Mouse (Mus musculus) MEL (cell line): Measurements from ENCODE around the gene Ndufb7. TPM values are rescaled to one million over a fixed set of nuclear protein-coding genes. Genes with fewer than 3 reads are reported as not detected.

ENCODE experiments used
- DNase-seq: peaks from one replicate; pipeline ENCODE4 v3.0.0; 2011; ENCODE audit warnings: low read depth, low spot score
- H3K27ac ChIP-seq: 2 replicates; pipeline ENCODE4 v1.5.1; 2012; ENCODE audit warnings: low read depth, mild to moderate bottlenecking, control low read depth, low read length, moderate library complexity; ENCODE audit not compliant: control insufficient read depth
- H3K27me3 ChIP-seq, 2 experiments: fragments of 150-350 bp in 1 of 2; sonication (generic) in 1 of 2; 2 replicates each; pipeline ENCODE4 v1.6.1; 2012; ENCODE audit warnings: low read length in 2 of 2, mild to moderate bottlenecking in 2 of 2, improper control_type of control experiment in 1 of 2, moderate library complexity in 1 of 2; ENCODE audit not compliant: insufficient read depth in 2 of 2, control insufficient read depth in 1 of 2
- H3K36me3 ChIP-seq, 2 experiments: 2 replicates each; pipeline ENCODE4 v1.6.1; 2012 to 2014; ENCODE audit warnings: low read length in 2 of 2, improper control_type of control experiment in 1 of 2, inconsistent platforms in 1 of 2, mild to moderate bottlenecking in 1 of 2; ENCODE audit not compliant: insufficient read depth in 2 of 2, control insufficient read depth in 1 of 2
- H3K4me1 ChIP-seq, 2 experiments: fragments of 150-350 bp in 1 of 2; sonication (generic) in 1 of 2; 2 replicates each; pipeline ENCODE4 v1.6.1; 2012; ENCODE audit warnings: low read length in 2 of 2, improper control_type of control experiment in 1 of 2, mild to moderate bottlenecking in 1 of 2; ENCODE audit not compliant: insufficient read depth in 2 of 2, control insufficient read depth in 1 of 2
- H3K4me3 ChIP-seq, 2 experiments: fragments of 150-350 bp in 1 of 2; sonication (generic) in 1 of 2; 2 replicates each; pipeline ENCODE4 v1.5.1; 2012; ENCODE audit warnings: low read depth in 2 of 2, low read length in 2 of 2, mild to moderate bottlenecking in 2 of 2, moderate library complexity in 2 of 2, control low read depth in 1 of 2, improper control_type of control experiment in 1 of 2; ENCODE audit not compliant: control insufficient read depth in 1 of 2, insufficient read depth in 1 of 2
- H3K79me2 ChIP-seq: 2 replicates; pipeline ENCODE4 v1.6.1; 2012; ENCODE audit warnings: mild to moderate bottlenecking, low read length, moderate library complexity; ENCODE audit not compliant: control insufficient read depth, poor library complexity, insufficient read depth
- H3K9ac ChIP-seq: 2 replicates; pipeline ENCODE4 v1.6.1; 2012; ENCODE audit warnings: low read depth, mild to moderate bottlenecking, control low read depth, low read length, moderate library complexity; ENCODE audit not compliant: control insufficient read depth, poor library complexity, severe bottlenecking
- H3K9me3 ChIP-seq: fragments of 150-350 bp; sonication (generic); replicated peaks from 2 replicates; pipeline ENCODE4 v1.6.1; 2012; ENCODE audit warnings: mild to moderate bottlenecking, low read length, improper control_type of control experiment, moderate library complexity; ENCODE audit not compliant: insufficient read depth
- BHLHE40 ChIP-seq: IDR thresholded peaks from 2 replicates; pipeline ENCODE4 v1.6.1; 2012; ENCODE audit warnings: low read depth, mild to moderate bottlenecking, inconsistent platforms, low read length, improper control_type of control experiment, borderline replicate concordance
- CHD2 ChIP-seq: IDR thresholded peaks from 2 replicates; pipeline ENCODE4 v1.6.1; 2011; ENCODE audit warnings: low read length, improper control_type of control experiment
- CTCF ChIP-seq, 3 experiments: IDR thresholded peaks in 2 of 3; conservative IDR thresholded peaks in 1 of 3; 2 replicates each; pipeline ENCODE4 v1.5.1; 2011 to 2012; ENCODE audit warnings: low read length in 3 of 3, low read depth in 2 of 3, mild to moderate bottlenecking in 2 of 3, improper control_type of control experiment in 1 of 3, inconsistent platforms in 1 of 3, mixed read lengths in 1 of 3, moderate library complexity in 1 of 3; ENCODE audit not compliant: control insufficient read depth in 1 of 3, insufficient read depth in 1 of 3, poor library complexity in 1 of 3, severe bottlenecking in 1 of 3
- EP300 ChIP-seq, 2 experiments: IDR thresholded peaks; 2 replicates each; pipeline ENCODE4 v1.6.1; 2011; ENCODE audit warnings: improper control_type of control experiment in 2 of 2, low read length in 2 of 2, low read depth in 1 of 2, mild to moderate bottlenecking in 1 of 2
- GABPA ChIP-seq: IDR thresholded peaks from 2 replicates; pipeline ENCODE4 v1.6.1; 2012; ENCODE audit warnings: low read depth, mild to moderate bottlenecking, inconsistent platforms, low read length, improper control_type of control experiment, moderate library complexity
- HCFC1 ChIP-seq: IDR thresholded peaks from 2 replicates; pipeline ENCODE4 v1.6.1; 2012; ENCODE audit warnings: low read depth, mild to moderate bottlenecking, inconsistent platforms, low read length, improper control_type of control experiment, moderate library complexity
- JUND ChIP-seq: IDR thresholded peaks from 2 replicates; pipeline ENCODE4 v1.6.1; 2011; ENCODE audit warnings: low read depth, mild to moderate bottlenecking, improper control_type of control experiment, low read length
- KAT2A ChIP-seq: conservative IDR thresholded peaks from 2 replicates; pipeline ENCODE4 v1.6.1; 2012; ENCODE audit warnings: low read depth, low read length, improper control_type of control experiment, inconsistent platforms
- MAX ChIP-seq: IDR thresholded peaks from 2 replicates; pipeline ENCODE4 v1.6.1; 2011; ENCODE audit warnings: low read length, improper control_type of control experiment
- MAZ ChIP-seq: IDR thresholded peaks from 2 replicates; pipeline ENCODE4 v1.6.1; 2012; ENCODE audit warnings: low read depth, mild to moderate bottlenecking, inconsistent platforms, low read length, improper control_type of control experiment
- MXI1 ChIP-seq: IDR thresholded peaks from 2 replicates; pipeline ENCODE4 v1.6.1; 2011; ENCODE audit warnings: mild to moderate bottlenecking, low read depth, low read length, improper control_type of control experiment
- MYB ChIP-seq: IDR thresholded peaks from 2 replicates; pipeline ENCODE4 v1.6.1; 2011; ENCODE audit warnings: mild to moderate bottlenecking, low read depth, low read length, improper control_type of control experiment
- MYC ChIP-seq: IDR thresholded peaks from 2 replicates; pipeline ENCODE4 v1.6.1; 2011; ENCODE audit warnings: low read depth, mild to moderate bottlenecking, low read length, improper control_type of control experiment, moderate library complexity
- NELFE ChIP-seq: IDR thresholded peaks from 2 replicates; pipeline ENCODE4 v1.6.1; 2011; ENCODE audit warnings: low read depth, low read length, improper control_type of control experiment
- NRF1 ChIP-seq: IDR thresholded peaks from 2 replicates; pipeline ENCODE4 v1.6.1; 2014; ENCODE audit warnings: low read depth, mild to moderate bottlenecking, inconsistent platforms, low read length, improper control_type of control experiment, moderate library complexity; ENCODE audit not compliant: poor library complexity, insufficient read depth, severe bottlenecking
- POLR2A ChIP-seq, 2 experiments: IDR thresholded peaks; 2 replicates each; pipeline ENCODE4 v1.6.1; 2011 to 2012; ENCODE audit warnings: low read length in 2 of 2, mild to moderate bottlenecking in 2 of 2, control low read depth in 1 of 2, improper control_type of control experiment in 1 of 2, low read depth in 1 of 2, moderate library complexity in 1 of 2; ENCODE audit not compliant: control insufficient read depth in 1 of 2, insufficient read depth in 1 of 2, poor library complexity in 1 of 2
- POLR2AphosphoS5 ChIP-seq: IDR thresholded peaks from 2 replicates; pipeline ENCODE4 v1.6.1; 2012; ENCODE audit warnings: low read depth, borderline replicate concordance, mild to moderate bottlenecking, inconsistent platforms, low read length, moderate library complexity, mixed read lengths
- RAD21 ChIP-seq: IDR thresholded peaks from 2 replicates; pipeline ENCODE4 v1.6.1; 2011; ENCODE audit warnings: mild to moderate bottlenecking, low read depth, low read length, improper control_type of control experiment
- RCOR1 ChIP-seq: IDR thresholded peaks from 2 replicates; pipeline ENCODE4 v1.6.1; 2012; ENCODE audit warnings: low read depth, mild to moderate bottlenecking, inconsistent platforms, low read length, improper control_type of control experiment
- SIN3A ChIP-seq: IDR thresholded peaks from 2 replicates; pipeline ENCODE4 v1.6.1; 2012; ENCODE audit warnings: low read length, improper control_type of control experiment, inconsistent platforms
- TAL1 ChIP-seq: IDR thresholded peaks from 2 replicates; pipeline ENCODE4 v1.6.1; 2012; ENCODE audit warnings: mild to moderate bottlenecking, inconsistent platforms, low read length, moderate library complexity, mixed read lengths
- TBP ChIP-seq: IDR thresholded peaks from 2 replicates; pipeline ENCODE4 v1.8.0; 2011; ENCODE audit warnings: low read depth, low read length, improper control_type of control experiment
- UBTF ChIP-seq: IDR thresholded peaks from 2 replicates; pipeline ENCODE4 v1.6.1; 2012; ENCODE audit warnings: low read depth, mild to moderate bottlenecking, inconsistent platforms, low read length, improper control_type of control experiment, moderate library complexity, borderline replicate concordance; ENCODE audit not compliant: insufficient read depth
- ZKSCAN1 ChIP-seq: IDR thresholded peaks from 2 replicates; pipeline ENCODE4 v1.6.1; 2012; ENCODE audit warnings: low read depth, mild to moderate bottlenecking, inconsistent platforms, low read length, improper control_type of control experiment, moderate library complexity
- ZMIZ1 ChIP-seq: IDR thresholded peaks from 2 replicates; pipeline ENCODE4 v1.6.1; 2012; ENCODE audit warnings: low read depth, mild to moderate bottlenecking, inconsistent platforms, low read length, improper control_type of control experiment, moderate library complexity
- polyA plus RNA-seq, 2 experiments: library from polyadenylated mRNA; stranded (reverse) in 1 of 2; unstranded in 1 of 2; fragments of >175 nt in 1 of 2; fragments of >200 nt in 1 of 2; gene quantifications; 2 replicates each; pipeline versions ENCODE4 v1.2.1 to v1.2.4; 2012; ENCODE audit warnings: low replicate concordance in 2 of 2, low read depth in 1 of 2; ENCODE audit not compliant: insufficient read length in 2 of 2, insufficient read depth in 1 of 2, missing spikeins in 1 of 2
- total RNA-seq: library from RNA; depleted of rRNA; stranded (reverse); fragments of 300-350 nt; gene quantifications from 2 replicates; pipeline ENCODE4 v1.2.3, GENCODE M21; 2012

The Ndufb7 gene
- total and polyA plus RNA-seq, 3 experiments: 194 to 311 TPM; not detected in 1

GRCm38 (mm10) chr8:83617111-83617510 is 50.6 kb downstream of the Ndufb7 start:
- no peaks in the 10 kb centered on the region for H3K9me3 ChIP-seq
- no peak overlapping the region for H3K9ac ChIP-seq
- TF ChIP-seq BHLHE40: no peak
- TF ChIP-seq NELFE: no peak
- TF ChIP-seq JUND: no peak
- TF ChIP-seq POLR2AphosphoS5: no peak
- no peak for TF ChIP-seq ZKSCAN1
- TF ChIP-seq TAL1: no peak
- TF ChIP-seq RCOR1: no peak
- no peak for TF ChIP-seq HCFC1
- TF ChIP-seq MYB: no peak
- no peak for TF ChIP-seq CTCF (IDR thresholded peaks at IDR 0.05 in 2 of 3, conservative IDR thresholded peaks at IDR 0.05 in 1 of 3; ENCODE audit: control insufficient read depth in 1 of 3, insufficient read depth in 1 of 3, low read depth in 2 of 3, low read length in 3 of 3, poor library complexity in 1 of 3, severe bottlenecking in 1 of 3)
- no peak for TF ChIP-seq MAZ
- TF ChIP-seq EP300 (IDR thresholded peaks at IDR 0.05; ENCODE audit: low read depth in 1 of 2, low read length in 2 of 2): no peak
- TF ChIP-seq CHD2: no peak
- no peak for TF ChIP-seq KAT2A
- no peak for TF ChIP-seq UBTF
- TF ChIP-seq ZMIZ1: no peak
- no peak for TF ChIP-seq NRF1
- TF ChIP-seq TBP: no peak
- TF ChIP-seq MXI1: no peak

GRCm38 (mm10) chr8:83618566-83618965 is 52.1 kb downstream of the Ndufb7 start:
- no peak overlapping the region for H3K27ac ChIP-seq
- no peaks in the 10 kb centered on the region; the same call in 1 of the 2 replicates for H3K79me2 ChIP-seq
- H3K4me1 ChIP-seq: peaks cover 5 to 16% of the 10 kb centered on the region in 2 experiments
- no peaks in the 10 kb centered on the region for H3K27me3 ChIP-seq
- no peak overlapping the region for H3K9ac ChIP-seq
- H3K9me3 ChIP-seq: no peaks in the 10 kb centered on the region
- DNase-seq: no peak
- no peak overlapping the region for H3K4me3 ChIP-seq
- peaks cover 0 to 13% of the 10 kb centered on the region in 2 experiments; a peak in 2 of 4 replicates for H3K36me3 ChIP-seq
- TF ChIP-seq MYB (no peak), UBTF (no peak), SIN3A (no peak), POLR2A (IDR thresholded peaks at IDR 0.05; ENCODE audit: control insufficient read depth in 1 of 2, insufficient read depth in 1 of 2, low read depth in 1 of 2, low read length in 2 of 2, poor library complexity in 1 of 2) (no peak), ZMIZ1 (no peak), CTCF (IDR thresholded peaks at IDR 0.05 in 2 of 3, conservative IDR thresholded peaks at IDR 0.05 in 1 of 3; ENCODE audit: control insufficient read depth in 1 of 3, insufficient read depth in 1 of 3, low read depth in 2 of 3, low read length in 3 of 3, poor library complexity in 1 of 3, severe bottlenecking in 1 of 3) (no peak), RCOR1 (no peak), EP300 (IDR thresholded peaks at IDR 0.05; ENCODE audit: low read depth in 1 of 2, low read length in 2 of 2) (no peak), GABPA (no peak), KAT2A (no peak), MAX (no peak), RAD21 (no peak), NRF1 (no peak), MYC (no peak), JUND (no peak), TAL1 (no peak), NELFE (no peak), POLR2AphosphoS5 (no peak)

More at GRCm38 (mm10) chr8:83617111-83617510, 50.6 kb downstream of the Ndufb7 start:
- no peaks in the 10 kb centered on the region for H3K27me3 ChIP-seq
- H3K36me3 ChIP-seq: peaks cover 0 to 8% of the 10 kb centered on the region in 2 experiments; a peak in 3 of 4 replicates
- no peaks in the 10 kb centered on the region; the same call in 1 of the 2 replicates for H3K79me2 ChIP-seq
- H3K27ac ChIP-seq: no peak overlapping the region
- H3K4me1 ChIP-seq: peaks cover 3 to 9% of the 10 kb centered on the region in 2 experiments; a peak in 3 of 4 replicates
- no peak overlapping the region for H3K4me3 ChIP-seq
- no peak for DNase-seq
